Mouse (Mus musculus) hindbrain, embryonic 11.5 days (tissue): ENCODE data around the gene 4931414P19Rik. TPM values are rescaled to one million over a fixed set of nuclear protein-coding genes. Genes with fewer than 3 reads are reported as not detected.

Experiments used
- ATAC-seq: fragments of 200-750 bp; cut with Nextera tagmentation; 2 replicates; pipeline ENCODE4 v1.8.0; 2017; ENCODE audit warnings: mild to moderate bottlenecking, moderate TSS enrichment, moderate library complexity; ENCODE audit not compliant: low FRiP score
- DNase-seq: peaks from one replicate; pipeline ENCODE4 v3.0.0-alpha.2; 2015; ENCODE audit warnings: low spot score
- H3K27ac ChIP-seq: fragments of 300-500 bp; sonication (generic); 2 replicates; pipeline ENCODE4 v1.5.1; 2014; ENCODE audit warnings: mild to moderate bottlenecking, low read depth, low read length
- H3K27me3 ChIP-seq: fragments of 300-500 bp; sonication (generic); 2 replicates; pipeline ENCODE4 v1.6.1; 2014; ENCODE audit warnings: mild to moderate bottlenecking, low read length, moderate library complexity, mixed read lengths; ENCODE audit not compliant: control insufficient read depth, insufficient read depth
- H3K36me3 ChIP-seq: fragments of 300-500 bp; sonication (generic); 2 replicates; pipeline ENCODE4 v1.6.1; 2014; ENCODE audit warnings: mild to moderate bottlenecking, low read length, moderate library complexity, mixed read lengths; ENCODE audit not compliant: control insufficient read depth, insufficient read depth
- H3K4me1 ChIP-seq: fragments of 300-500 bp; sonication (generic); replicated peaks from 2 replicates; pipeline ENCODE4 v1.6.1; 2014; ENCODE audit warnings: low read length, mixed read lengths; ENCODE audit not compliant: control insufficient read depth, insufficient read depth
- H3K4me2 ChIP-seq: fragments of 300-500 bp; sonication (generic); replicated peaks from 2 replicates; pipeline ENCODE4 v1.6.1; 2014; ENCODE audit warnings: mild to moderate bottlenecking, low read depth, low read length
- H3K4me3 ChIP-seq: fragments of 300-500 bp; sonication (generic); 2 replicates; pipeline ENCODE4 v1.5.1; 2014; ENCODE audit warnings: low read depth, low read length
- H3K9ac ChIP-seq: fragments of 300-500 bp; sonication (generic); 2 replicates; pipeline ENCODE4 v1.6.1; 2014; ENCODE audit warnings: low read depth, low read length
- H3K9me3 ChIP-seq: fragments of 300-500 bp; sonication (generic); 2 replicates; pipeline ENCODE4 v1.6.1; 2016; ENCODE audit warnings: low read length; ENCODE audit not compliant: control insufficient read depth
- WGBS: fragments of 180-500 bp; shearing (Covaris S2); extraction: QIAGEN DNeasy Blood & Tissue Kit; methylation state at CpG from one replicate; pipeline ENCODE4 v1.1.7; 2014; 5-methylcytosine and 5-hydroxymethylcytosine counted together
- microRNA counts: library from miRNA; unstranded; fragments of <30 nt; microRNA quantifications from one replicate; lab custom pipeline; 2015
- polyA plus RNA-seq: library from polyadenylated mRNA; unstranded; fragments of >200 nt; fragmentation: Nextera tagmentation; extraction: Ambion mirVana; gene quantifications from 2 replicates; pipeline ENCODE4 v1.2.1, GENCODE M21; 2014

The 4931414P19Rik gene
- polyA plus RNA-seq, 1 experiment from 2014 or later: 6.2 TPM

DNA sequence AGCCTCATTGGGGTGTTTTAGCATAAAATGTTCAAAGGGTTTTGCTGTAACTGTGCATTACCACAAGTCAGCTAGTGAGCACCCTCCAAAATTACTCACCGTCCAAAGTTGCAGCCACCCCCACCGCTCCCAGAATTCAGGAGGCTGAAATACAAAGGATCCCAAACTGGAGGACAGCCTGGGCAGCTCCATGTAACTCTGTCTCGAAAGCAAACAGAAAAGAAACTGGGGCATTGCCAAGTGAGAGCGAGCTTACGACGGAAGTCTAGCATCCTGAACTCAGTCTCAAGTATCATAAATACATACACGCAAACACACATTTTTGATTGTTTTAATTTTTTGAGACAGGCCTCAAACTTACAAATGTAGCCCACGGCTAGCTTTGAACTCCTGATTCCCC is 48.5 kb downstream of the 4931414P19Rik start:
- DNase-seq: no peak
- WGBS: 82% methylated on average over 8 of the region's 8 CpGs
- no peak for ATAC-seq

DNA sequence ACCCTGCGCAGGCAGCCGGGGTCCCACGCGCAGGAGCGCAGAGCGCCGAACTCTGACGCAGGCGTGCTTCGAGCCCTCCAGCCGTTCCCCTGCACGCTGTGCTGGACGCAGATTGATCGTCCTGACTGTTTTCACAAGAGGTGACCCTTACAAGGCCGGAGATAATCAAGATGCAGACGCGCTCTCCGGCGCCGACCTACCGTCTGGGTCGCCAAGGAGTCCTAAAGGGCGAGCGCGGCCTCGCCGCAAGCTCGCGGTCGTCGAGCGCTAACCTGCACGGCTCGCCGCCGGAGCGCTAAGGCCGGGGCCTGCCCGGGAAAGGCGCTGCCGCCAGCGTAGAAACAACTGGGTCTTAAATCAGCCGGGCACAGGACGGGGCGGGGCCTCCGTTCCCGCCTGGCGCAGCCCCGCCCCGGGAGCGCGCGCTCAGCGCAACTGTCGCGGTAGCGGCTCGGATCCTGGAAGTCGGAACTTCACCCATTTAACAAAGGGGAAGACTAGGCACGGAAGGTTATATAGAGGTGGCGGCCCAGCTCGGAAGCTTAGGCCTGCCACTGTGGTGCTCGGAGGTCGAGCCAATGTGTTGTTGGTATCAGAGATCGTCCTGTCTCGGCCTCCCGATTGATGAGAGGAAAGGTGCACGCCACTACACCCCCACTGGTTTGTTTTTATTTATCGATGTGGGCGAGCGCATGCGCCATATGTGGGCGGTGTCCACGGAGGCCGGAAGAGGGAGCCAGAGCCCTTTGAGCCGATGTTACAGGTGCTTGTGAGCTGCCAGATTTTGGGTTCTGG is 51.6 kb downstream of the 4931414P19Rik start, which contains the start of gene Haus4:
Gene Haus4 (minus strand): TSS at position 642 of the 795 bp plus-strand sequence.
- H3K27me3 ChIP-seq: no peaks in the 10 kb centered on the region
- peak within 1 kb of the TSS; percentile 72 for H3K9ac ChIP-seq
- ATAC-seq: peak; percentile 96
- H3K4me3 ChIP-seq: peak within 1 kb of the TSS; percentile 62
- H3K4me1 ChIP-seq: 0 out of 2 replicates have a peak, but pooled peaks cover 3% of the 10 kb centered on the region
- peak within 1 kb of the TSS; percentile 89 for H3K4me2 ChIP-seq
- under 1% methylated on average over 76 of the region's 76 CpGs for WGBS
- peak within 1 kb of the TSS; percentile 84 for H3K27ac ChIP-seq
- no peaks in the 10 kb centered on the region for H3K36me3 ChIP-seq
- DNase-seq: peak; percentile 91
- H3K9me3 ChIP-seq: no peaks in the 10 kb centered on the region

More for the DNA sequence above, 48.5 kb downstream of the 4931414P19Rik start:
- Histone ChIP-seq H3K9me3 (no peaks in the 10 kb centered on the region), H3K27me3 (no peaks in the 10 kb centered on the region), H3K9ac (no peak overlapping the region), H3K4me2 (no peak overlapping the region), H3K36me3 (no peaks in the 10 kb centered on the region), H3K27ac (no peak overlapping the region), H3K4me1 (0 out of 2 replicates have a peak, but pooled peaks cover 3% of the 10 kb centered on the region), H3K4me3 (no peak overlapping the region)

DNA sequence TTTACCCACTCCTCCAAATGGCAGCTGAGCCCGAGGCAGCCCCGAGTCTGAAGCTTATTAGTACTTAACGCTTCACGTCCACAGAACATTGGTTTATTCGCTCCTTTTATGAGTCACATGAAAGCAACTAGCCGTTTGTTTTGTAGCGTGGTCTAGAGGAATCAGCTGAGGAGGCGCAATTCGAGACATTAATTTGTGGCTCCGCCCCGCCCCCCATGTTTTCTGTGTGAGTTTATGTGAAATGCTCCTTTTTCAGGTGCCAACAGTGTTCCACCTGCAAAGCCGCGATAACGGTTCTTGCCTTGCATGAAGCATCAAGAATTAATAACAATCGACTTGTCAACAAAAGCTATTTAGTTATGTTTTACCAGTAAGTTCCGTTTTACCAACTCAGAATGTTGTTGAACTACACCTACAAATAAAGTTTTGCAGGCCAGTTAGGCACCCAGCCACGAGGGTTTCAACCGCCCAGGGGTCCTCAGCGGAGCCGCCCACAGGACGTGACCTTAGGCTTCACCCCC is 52.3 kb downstream of the 4931414P19Rik start:
- Histone ChIP-seq H3K36me3 (no peaks in the 10 kb centered on the region), H3K9ac (peak overlapping the region; percentile 72), H3K4me1 (0 out of 2 replicates have a peak, but pooled peaks cover 3% of the 10 kb centered on the region), H3K27me3 (no peaks in the 10 kb centered on the region), H3K4me2 (peak overlapping the region; percentile 89), H3K4me3 (peak overlapping the region; percentile 62), H3K27ac (peak overlapping the region; percentile 84; the same call in 1 of the 2 replicates), H3K9me3 (no peaks in the 10 kb centered on the region)
- whole genome bisulfite sequencing: 6% methylated on average over 21 of the region's 21 CpGs
- DNase-seq: peak; percentile 52
- no peak for ATAC-seq

DNA sequence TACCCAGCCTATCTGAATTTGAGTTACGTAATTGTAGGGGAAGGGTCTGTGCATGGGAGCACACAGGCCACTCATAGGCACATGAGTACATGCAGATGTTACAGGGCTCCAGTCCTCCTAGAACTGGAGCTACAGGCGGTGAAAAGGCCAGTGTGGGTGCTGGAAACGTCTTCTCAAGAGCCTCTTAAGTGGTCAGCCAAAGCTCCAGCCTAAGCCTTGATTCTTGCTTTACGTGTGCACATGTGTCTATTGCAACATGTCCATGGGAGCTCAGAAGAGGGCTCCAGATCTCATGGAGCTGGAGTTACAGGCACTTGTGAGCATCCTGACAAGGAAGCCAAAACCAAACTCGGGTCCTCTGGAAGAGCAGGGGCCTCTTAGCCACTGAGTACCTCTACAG is 61.1 kb downstream of the 4931414P19Rik start:
- no peak overlapping the region for H3K4me2 ChIP-seq
- H3K4me1 ChIP-seq: no peaks in the 10 kb centered on the region
- no peak overlapping the region for H3K27ac ChIP-seq
- no peak for ATAC-seq
- H3K27me3 ChIP-seq: no peaks in the 10 kb centered on the region
- H3K4me3 ChIP-seq: no peak overlapping the region
- 95% methylated on average over 5 of the region's 5 CpGs for WGBS
- H3K9ac ChIP-seq: no peak overlapping the region
- H3K36me3 ChIP-seq: 0 out of 2 replicates have a peak, but pooled peaks cover 2% of the 10 kb centered on the region
- no peaks in the 10 kb centered on the region for H3K9me3 ChIP-seq
- no peak for DNase-seq

DNA sequence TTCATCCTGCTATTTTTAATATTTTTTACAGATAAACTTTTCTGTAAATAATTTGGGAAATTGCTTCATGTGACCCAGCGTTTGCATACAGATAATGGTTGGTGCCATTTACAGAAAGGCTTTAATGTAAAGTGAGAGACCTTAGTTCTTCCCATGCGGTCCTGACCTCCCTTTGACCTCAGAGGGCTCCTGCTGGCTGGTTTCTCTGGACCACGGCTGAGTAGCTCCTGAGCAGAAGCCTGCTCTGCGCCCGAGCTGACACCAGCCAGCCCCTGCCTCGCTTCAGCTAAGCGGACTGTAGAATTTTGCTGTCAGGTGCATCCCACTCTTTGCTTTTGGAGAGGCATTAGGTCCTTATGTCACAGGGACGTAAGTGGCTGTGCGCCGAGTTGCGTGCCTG is 65.0 kb downstream of the 4931414P19Rik start:
- no peaks in the 10 kb centered on the region for H3K9me3 ChIP-seq
- no peaks in the 10 kb centered on the region for H3K27me3 ChIP-seq
- 0 out of 2 replicates have a peak, but pooled peaks cover 2% of the 10 kb centered on the region for H3K36me3 ChIP-seq
- 51% methylated on average over 11 of the region's 11 CpGs for WGBS
- H3K4me1 ChIP-seq: no peaks in the 10 kb centered on the region
- no peak overlapping the region for H3K27ac ChIP-seq
- ATAC-seq (no peak), DNase-seq (no peak)
- H3K4me2 ChIP-seq: no peak overlapping the region
- H3K4me3 ChIP-seq: no peak overlapping the region
- H3K9ac ChIP-seq: no peak overlapping the region

DNA sequence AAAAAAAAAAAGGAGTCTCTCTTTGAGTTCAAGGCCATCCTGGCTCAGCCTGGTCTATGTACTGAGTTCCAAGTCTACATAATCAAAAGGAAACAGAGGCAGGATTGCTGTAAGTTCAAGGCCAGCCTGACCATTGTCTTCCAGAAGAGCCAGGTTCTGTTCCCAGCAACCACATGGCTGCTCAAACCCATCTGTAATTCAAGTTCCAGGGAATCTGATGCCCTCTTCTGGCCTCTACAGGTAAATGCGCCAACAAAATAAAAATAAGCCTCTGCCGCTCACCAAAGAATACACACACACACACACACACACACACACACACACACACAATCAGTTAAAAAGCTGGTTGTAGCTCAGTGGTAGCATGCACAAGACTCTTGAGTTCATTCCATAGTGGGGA is 67.2 kb downstream of the 4931414P19Rik start:
- Histone ChIP-seq H3K9me3 (no peaks in the 10 kb centered on the region), H3K27me3 (no peaks in the 10 kb centered on the region), H3K4me2 (no peak overlapping the region), H3K4me3 (no peak overlapping the region), H3K27ac (no peak overlapping the region), H3K9ac (no peak overlapping the region), H3K4me1 (no peaks in the 10 kb centered on the region), H3K36me3 (0 out of 2 replicates have a peak, but pooled peaks cover 2% of the 10 kb centered on the region)
- no peak for ATAC-seq
- DNase-seq: no peak
- 82% methylated on average over 2 of the region's 2 CpGs for WGBS

MicroRNAs within 50 kb of the gene (microRNA counts, 519-probe panel; counts per million panel counts)
- not detected for microRNA mmu-miR-686 (lab: Ali Mortazavi, UCI)

Other genes starting within 250 kb of the 4931414P19Rik start
- gene Oxa1l, start 245.2 kb downstream of the 4931414P19Rik start, polyA plus RNA-seq: 46.7 and 47.2 TPM in 2 replicates
- 4.3 and 4.8 TPM in 2 replicates for gene Slc7a7, start 188.2 kb downstream of the 4931414P19Rik start, polyA plus RNA-seq
- 206 and 231 TPM in 2 replicates for gene Mrpl52, start 179.1 kb downstream of the 4931414P19Rik start, polyA plus RNA-seq
- 71.2 and 73.1 TPM in 2 replicates for gene Mmp14, start 174.4 kb downstream of the 4931414P19Rik start, polyA plus RNA-seq
- 19.7 and 19.9 TPM in 2 replicates for gene Lrp10, start 141.9 kb downstream of the 4931414P19Rik start, polyA plus RNA-seq
- 37.3 and 40.0 TPM in 2 replicates for gene Rem2, start 129.9 kb downstream of the 4931414P19Rik start, polyA plus RNA-seq
- 115 and 120 TPM in 2 replicates for gene Prmt5, start 88.5 kb downstream of the 4931414P19Rik start, polyA plus RNA-seq
- 34.8 and 35.7 TPM in 2 replicates for gene Haus4, start 51.4 kb downstream of the 4931414P19Rik start, polyA plus RNA-seq
- gene Ajuba, start 28.4 kb downstream of the 4931414P19Rik start, polyA plus RNA-seq: 23.2 and 29.4 TPM in 2 replicates
- gene Psmb5, start 12.0 kb upstream of the 4931414P19Rik start, polyA plus RNA-seq: 439 and 455 TPM in 2 replicates
- not detected in 2 replicates for gene Psmb11, start 15.4 kb upstream of the 4931414P19Rik start, polyA plus RNA-seq
- not detected in 2 replicates for gene Gm17606, start 35.0 kb upstream of the 4931414P19Rik start, polyA plus RNA-seq
- gene Cdh24, start 35.4 kb upstream of the 4931414P19Rik start, polyA plus RNA-seq: 5.6 and 8.1 TPM in 2 replicates
- gene 1700123O20Rik, start 80.2 kb upstream of the 4931414P19Rik start, polyA plus RNA-seq: 99.9 and 108 TPM in 2 replicates
- 148 and 185 TPM in 2 replicates for gene Acin1, start 80.9 kb upstream of the 4931414P19Rik start, polyA plus RNA-seq
- 0.06 TPM in 2 replicates for gene Gm29776, start 92.8 kb upstream of the 4931414P19Rik start, polyA plus RNA-seq
- gene Cebpe, start 106.2 kb upstream of the 4931414P19Rik start, polyA plus RNA-seq: 0.20 TPM in 1 of 2 replicates, not detected in the other
- 2.8 and 3.3 TPM in 2 replicates for gene Slc7a8, start 176.0 kb upstream of the 4931414P19Rik start, polyA plus RNA-seq
- not detected in 2 replicates for gene Rnf212b, start 208.1 kb upstream of the 4931414P19Rik start, polyA plus RNA-seq